Comparison of ENCODE assay signal across 22 mouse cellular contexts in genomic region chr16:5740776-5741175, GRCm38 (mm10).
DNase-seq lines count a peak whose midpoint lies in the region; TF ChIP-seq lines count a peak whose summit lies in the region.
"Had no signal": no experiment of that assay in that cellular context is flagged by ENCODE, and none has a peak within 500 bp of the region (broad histone marks: within the 10 kb centered on the region; RNA-seq: fewer than 3 reads in every experiment).

No protein-coding gene starts in this region.

- H3K27ac ChIP-seq in left cerebral cortex, adult 2 months = no peak overlapping the region
- H3K27ac ChIP-seq: embryonic facial prominence, embryonic 12.5 days; forebrain, embryonic 12.5 days; gastrocnemius, adult 2 months; hindbrain, embryonic 14.5 days; limb, embryonic 12.5 days; midbrain, embryonic 10.5 days; neural tube, embryonic 15.5 days had no signal

- intact Hi-C loops in left cerebral cortex, adult 2 months (cut with DNase I) = no loop called here
- intact Hi-C loops in left cerebral cortex, postnatal 10 days (cut with DNase I) = no loop called here

- peak; percentile 21 to 26 for DNase-seq in frontal cortex, postnatal 36 days (ENCODE audit: low spot score in 2 of 2)
- no peak for DNase-seq in frontal cortex, postnatal 14 days (ENCODE audit: low spot score in 2 of 2)
- peak; percentile 11 to 21 for DNase-seq in left cerebral cortex, adult 2 months (ENCODE audit: extremely low spot score in 1 of 2, low spot score in 2 of 2)
- no peak for DNase-seq in left cerebral cortex, postnatal 10 days (ENCODE audit: extremely low spot score in 1 of 2, low spot score in 2 of 2)
- DNase-seq in brain, adult 2 months (ENCODE audit: low read depth, low spot score) = peak; percentile 71
- peak; percentile 18 to 36 for DNase-seq in layer of hippocampus, postnatal 36 days
- no peak for DNase-seq in urinary bladder, adult 2 months (ENCODE audit: low spot score)
- DNase-seq in cerebellum, adult 11-12 months = no peak
- DNase-seq: adrenal gland, postnatal 25 days; cerebellum, adult 11 months; cerebellum, postnatal 10 days; gastrocnemius, adult 2 months; heart, postnatal 36 days; kidney, adult 18-20 months; liver, postnatal 0 days had no signal

- H3K4me3 ChIP-seq in left cerebral cortex, adult 2 months = no peak overlapping the region
- H3K4me3 ChIP-seq: embryonic facial prominence, embryonic 12.5 days; erythroblast, embryonic 14.5 days; forebrain, embryonic 12.5 days; gastrocnemius, adult 2 months; limb, embryonic 12.5 days; midbrain, embryonic 10.5 days; neural tube, embryonic 15.5 days had no signal

- no peak; the same call in 1 of the 2 replicates for TF ChIP-seq CTCF in left cerebral cortex, adult 2 months (IDR thresholded peaks at IDR 0.05)

Comparison
In these comparisons a context has a peak if more than half of its experiments do, and no peak if none do; other contexts are left out.
1. DNase-seq: peak in frontal cortex, postnatal 36 days (2 of 2), left cerebral cortex, adult 2 months (2 of 2), brain, adult 2 months (single experiment) and layer of hippocampus, postnatal 36 days (2 of 2); none in frontal cortex, postnatal 14 days (0 of 2), left cerebral cortex, postnatal 10 days (0 of 2), urinary bladder, adult 2 months (single experiment) and cerebellum, adult 11-12 months (single experiment).